Mouse (Mus musculus) testis, adult 2 months (tissue): Measurements from ENCODE around the gene Adra1d.

ENCODE experiments used
- CTCF ChIP-seq: fragments of 200-500 bp; IDR thresholded peaks from 2 replicates; pipeline ENCODE4 v1.5.1; 2012; ENCODE audit warnings: low read depth, mild to moderate bottlenecking, inconsistent platforms, low read length, moderate library complexity; ENCODE audit not compliant: control insufficient read depth, insufficient read depth, insufficient replicate concordance
- POLR2A ChIP-seq: fragments of 200-500 bp; IDR thresholded peaks from 2 replicates; pipeline ENCODE4 v1.6.1; 2012; ENCODE audit warnings: low read depth, mild to moderate bottlenecking, inconsistent platforms, low read length, moderate library complexity; ENCODE audit not compliant: control insufficient read depth

- TF ChIP-seq POLR2A = no peak
- TF ChIP-seq CTCF = peak; percentile 62; the same call in 1 of the 2 replicates
These were observed 31.5 kb downstream of the Adra1d start for GRCm38 (mm10) chr2:131530623-131531008.
